Mouse (Mus musculus) lung, postnatal 14 days (tissue): ENCODE results near the gene Hoxd3.

Experiments
- DNase-seq: peaks from one replicate; pipeline ENCODE4 v3.0.0; 2021

Gene Hoxd3

GRCm38 (mm10) chr2:74679596-74679971 is 32.1 kb upstream of the Hoxd3 start:
- no peak for DNase-seq

GRCm38 (mm10) chr2:74679980-74680379 is 31.7 kb upstream of the Hoxd3 start:
- no peak for DNase-seq

- DNase-seq, result no peak
These were observed 30.9 kb upstream of the Hoxd3 start for GRCm38 (mm10) chr2:74680561-74681398.

GRCm38 (mm10) chr2:74681594-74682531 is 29.9 kb upstream of the Hoxd3 start:
- DNase-seq, result no peak

GRCm38 (mm10) chr2:74682796-74683195 is 28.9 kb upstream of the Hoxd3 start:
- no peak for DNase-seq

- DNase-seq, result no peak
These were observed 28.2 kb upstream of the Hoxd3 start for GRCm38 (mm10) chr2:74683471-74683951.

GRCm38 (mm10) chr2:74684106-74684505 is 27.6 kb upstream of the Hoxd3 start:
- DNase-seq, result no peak

- DNase-seq, result no peak
These were observed 26.6 kb upstream of the Hoxd3 start for GRCm38 (mm10) chr2:74685059-74685603.

- DNase-seq, result peak; percentile 66
These were observed 25.3 kb upstream of the Hoxd3 start for GRCm38 (mm10) chr2:74686301-74686987.

- no peak for DNase-seq
These were observed 24.6 kb upstream of the Hoxd3 start for GRCm38 (mm10) chr2:74686988-74687697.

- DNase-seq, result no peak
These were observed 23.8 kb upstream of the Hoxd3 start for GRCm38 (mm10) chr2:74687698-74688555.

- no peak for DNase-seq
These were observed 22.7 kb upstream of the Hoxd3 start for GRCm38 (mm10) chr2:74688795-74689573.

GRCm38 (mm10) chr2:74689574-74690337 is 22.0 kb upstream of the Hoxd3 start:
- DNase-seq, result no peak

- DNase-seq, result no peak
These were observed 21.4 kb upstream of the Hoxd3 start for GRCm38 (mm10) chr2:74690338-74690716.

- no peak for DNase-seq
These were observed 20.4 kb upstream of the Hoxd3 start, which contains the start of gene Hoxd10 for GRCm38 (mm10) chr2:74691022-74691951. Hoxd10 (plus strand) TSS chr2:74691924.

- no peak for DNase-seq
These were observed 19.5 kb upstream of the Hoxd3 start for GRCm38 (mm10) chr2:74691995-74692807.

GRCm38 (mm10) chr2:74692808-74693431 is 18.8 kb upstream of the Hoxd3 start:
- DNase-seq, result no peak
